Mouse (Mus musculus) thymus, adult 2 months (tissue): ENCODE measurements around the gene Cdc25b.

Experiments
- CTCF ChIP-seq: fragments of 200-500 bp; IDR thresholded peaks from 2 replicates; pipeline ENCODE4 v1.5.1; 2012; ENCODE audit warnings: mild to moderate bottlenecking, control low read depth, low read length, moderate library complexity, borderline replicate concordance; ENCODE audit not compliant: control insufficient read depth, poor library complexity, insufficient read depth; ENCODE audit errors: extremely low read depth
- POLR2A ChIP-seq: fragments of 200-500 bp; IDR thresholded peaks from 2 replicates; pipeline ENCODE4 v1.6.1; 2012; ENCODE audit warnings: mild to moderate bottlenecking, low read length, control low read depth, moderate library complexity; ENCODE audit not compliant: control insufficient read depth, poor library complexity, insufficient read depth; ENCODE audit errors: extremely low read depth

- TF ChIP-seq CTCF (no peak), POLR2A (no peak)
Measured at GRCm38 (mm10) chr2:131208356-131208755, 21.6 kb downstream of the Cdc25b start.
